Mouse (Mus musculus): ENCODE data around the gene Sumo3.
A peak's percentile ranks its signal among the peaks of the same experiment; 100 is the strongest.

Sumo3 gene

DNA sequence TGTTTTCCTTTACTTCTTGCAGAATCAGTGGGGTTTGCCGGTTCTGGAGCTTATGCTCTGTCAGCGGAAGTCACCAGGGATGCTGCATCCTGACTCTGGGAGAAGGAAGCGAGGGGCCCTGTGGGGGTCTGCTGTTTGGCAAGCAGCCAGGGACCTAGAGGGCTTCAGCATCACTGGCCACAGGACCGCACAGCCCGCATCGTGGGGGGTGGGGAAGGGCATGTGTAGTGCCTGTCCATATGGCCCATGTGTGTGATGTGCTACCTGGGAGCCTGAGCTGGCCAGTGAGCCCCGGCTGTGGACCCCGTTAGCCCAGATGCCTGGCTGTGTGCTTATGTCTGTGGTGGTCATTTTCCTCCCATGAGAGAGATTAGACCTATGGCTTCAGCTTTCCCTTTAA is 16.1 kb upstream of the Sumo3 start:
- no peak for DNase-seq

DNA sequence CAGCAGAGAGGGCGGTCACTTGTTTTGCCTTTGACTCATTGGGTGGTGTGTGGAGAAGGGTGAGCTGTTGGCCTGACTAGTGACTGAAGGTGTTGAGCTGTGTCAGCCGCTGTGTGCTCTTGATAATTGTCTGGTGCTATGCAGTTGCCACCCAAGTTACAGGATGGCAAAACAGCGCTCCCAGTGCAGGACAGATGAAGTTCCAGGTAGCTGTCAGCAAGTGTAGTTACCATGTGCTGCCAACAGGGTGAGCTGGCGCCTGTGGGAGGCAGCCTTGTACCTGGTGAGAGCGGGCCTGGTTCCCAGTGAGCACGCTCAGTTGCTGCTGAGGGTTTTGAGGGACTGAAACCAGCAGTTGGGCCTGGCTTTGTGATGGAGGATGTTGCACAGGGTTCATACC is 15.1 kb upstream of the Sumo3 start:
- peak; percentile 47 to 51 for DNase-seq

DNA sequence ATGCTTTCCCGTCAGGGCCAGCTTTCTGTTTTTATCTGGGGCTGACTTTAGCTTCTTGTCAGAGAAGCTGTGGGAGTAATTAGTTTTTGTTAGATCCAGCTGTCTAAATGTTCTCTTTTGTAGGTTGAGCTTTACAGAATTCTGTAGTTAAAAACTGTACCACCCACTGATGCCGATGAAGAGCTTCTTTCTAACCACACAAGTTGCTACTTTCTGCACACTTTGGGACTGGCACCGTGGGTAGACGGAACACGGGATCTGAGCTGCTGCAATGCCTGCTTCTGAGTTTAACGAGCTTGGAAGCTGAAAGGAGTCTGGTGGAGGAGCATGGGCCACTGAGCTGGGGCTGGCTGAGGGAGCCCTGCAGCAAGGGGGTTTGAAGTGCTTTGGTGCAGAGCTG is 14.4 kb upstream of the Sumo3 start:
- DNase-seq: no peak

DNA sequence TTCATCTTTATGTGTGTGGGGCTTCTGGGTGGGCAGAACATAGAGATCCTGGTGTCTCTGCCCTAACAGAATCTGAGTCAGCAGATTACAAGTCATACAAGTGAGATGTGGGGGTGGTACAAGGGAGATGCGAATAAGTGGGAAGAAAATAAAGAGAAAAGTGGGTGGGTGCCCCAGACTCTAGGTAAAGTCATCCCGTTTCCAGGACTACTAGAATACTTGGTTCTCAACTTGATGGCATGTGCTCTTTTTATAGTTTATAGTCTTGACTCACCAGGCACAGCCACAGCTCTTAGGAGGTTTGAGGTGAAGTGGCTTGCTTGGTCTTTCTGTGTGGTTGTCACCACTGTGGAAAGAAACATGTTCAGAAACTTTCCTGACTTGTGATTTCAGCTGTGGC is 9.8 kb upstream of the Sumo3 start:
- no peak for DNase-seq

DNA sequence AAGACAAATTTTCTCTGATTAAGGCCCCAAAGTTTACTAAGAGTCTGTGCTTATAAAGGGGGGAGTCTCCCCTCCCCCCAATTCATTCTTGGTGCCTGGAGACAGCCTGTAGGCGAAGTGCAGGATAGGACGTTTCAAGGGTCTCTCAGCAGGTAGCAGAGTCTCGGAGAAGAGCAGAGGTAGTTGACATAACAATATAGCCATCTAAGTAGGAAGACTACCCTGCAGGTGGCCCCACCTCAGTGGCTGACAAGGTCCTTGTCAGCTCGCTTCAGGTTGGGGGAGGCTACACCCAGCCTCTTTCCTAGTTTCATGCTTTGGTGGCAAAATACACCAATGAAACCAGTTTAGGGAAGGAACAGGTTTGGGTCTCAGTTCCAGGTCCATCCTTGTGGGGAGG is 2.9 kb upstream of the Sumo3 start:
- DNase-seq: no peak

DNA sequence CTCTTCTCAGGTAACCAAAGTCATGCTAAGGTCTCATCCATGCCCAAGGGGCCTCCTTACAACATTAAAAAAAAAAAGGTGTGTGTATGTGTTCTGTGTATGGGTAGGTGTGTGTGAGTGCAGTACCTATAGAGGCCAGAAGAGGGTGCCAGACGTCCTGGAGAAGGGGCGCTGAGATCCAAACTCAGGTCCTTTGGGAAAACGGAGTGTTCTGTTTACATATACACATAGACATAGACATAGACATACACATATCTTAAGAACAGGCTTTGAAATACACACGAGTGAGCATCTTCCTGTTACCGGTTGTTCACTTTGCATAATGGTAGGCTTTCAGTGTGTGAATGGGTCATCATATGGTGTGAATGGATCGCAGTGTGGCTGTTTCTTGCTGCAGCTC is 1.8 kb upstream of the Sumo3 start:
- no peak for DNase-seq

DNA sequence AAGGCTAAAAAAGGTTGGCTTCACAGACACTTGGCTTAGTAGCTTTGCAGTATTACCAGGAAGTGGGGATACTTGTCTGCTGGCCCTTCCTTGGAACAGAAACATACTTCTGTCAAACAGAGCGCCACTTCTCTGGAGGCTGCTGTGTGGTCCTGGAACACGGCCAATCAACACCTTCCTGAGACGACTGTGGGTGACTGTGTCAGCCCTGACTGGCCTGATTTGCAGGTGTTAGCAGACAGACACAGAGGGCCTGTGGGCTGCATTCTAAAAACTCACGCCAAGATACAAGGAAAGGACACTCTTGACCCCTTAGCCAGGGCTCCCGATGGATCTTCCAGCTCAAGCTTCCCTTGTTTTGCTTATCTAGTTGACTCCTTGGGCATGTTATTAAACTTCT is 939 bp upstream of the Sumo3 start:
- no peak for DNase-seq

DNA sequence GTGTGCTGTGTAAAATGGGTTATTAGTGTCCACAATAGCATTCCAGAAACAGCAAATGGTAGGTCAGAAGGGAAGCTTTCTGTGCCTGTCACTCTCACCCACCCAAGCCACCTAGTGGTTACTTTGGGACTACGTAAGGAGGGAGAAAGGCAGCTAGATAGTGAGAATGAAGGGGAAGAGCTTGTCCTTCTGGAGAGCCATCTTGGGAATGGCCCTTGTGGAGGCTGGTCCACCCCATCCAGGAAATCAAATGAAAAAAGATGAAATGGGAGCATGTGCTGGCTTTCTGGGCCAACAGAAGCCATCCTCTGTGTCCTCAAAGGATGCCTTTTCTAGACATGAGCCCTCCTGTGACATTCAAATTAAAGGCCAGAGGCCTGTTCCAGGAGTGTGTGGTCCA is 529 bp upstream of the Sumo3 start:
- no peak for DNase-seq

DNA sequence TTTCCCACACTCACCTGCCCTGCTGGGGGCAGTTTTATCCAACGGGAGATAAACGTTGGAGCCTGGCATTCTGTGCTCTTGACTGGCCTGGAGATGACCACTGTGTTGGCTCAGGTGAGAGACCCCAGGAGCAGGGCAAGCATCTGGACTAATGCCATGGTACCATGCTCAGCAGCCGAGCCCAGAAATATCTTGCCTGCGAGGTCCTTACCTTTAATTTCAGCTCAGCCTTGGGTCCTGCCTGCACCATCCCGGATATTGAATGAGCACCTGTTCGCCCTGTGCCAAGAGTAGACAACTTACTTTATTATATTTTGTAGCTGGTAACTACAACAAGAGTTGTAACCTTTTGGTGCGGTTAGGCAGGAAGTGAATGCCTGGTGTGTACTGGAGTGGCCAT is 958 bp downstream of the Sumo3 start:
- DNase-seq: no peak

DNA sequence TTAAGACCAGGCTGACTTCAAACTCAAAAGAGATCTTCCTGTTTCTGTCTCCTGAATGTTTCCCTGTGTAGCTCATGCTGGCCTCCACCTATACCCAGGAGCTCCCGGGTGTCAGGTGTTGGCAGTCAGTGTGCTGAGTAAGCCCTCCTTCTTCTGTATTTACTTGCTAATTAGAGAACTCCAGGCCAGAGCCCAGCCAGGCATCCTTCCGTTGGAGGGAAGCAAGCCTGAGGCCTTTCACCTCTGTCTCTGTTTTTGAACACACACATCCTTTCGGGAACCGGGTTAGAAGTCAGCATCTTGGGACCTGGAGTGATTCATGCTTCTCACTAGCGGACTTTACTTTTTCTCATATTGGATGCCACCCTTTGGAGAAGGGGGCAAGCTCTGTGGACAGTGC is 1.5 kb downstream of the Sumo3 start:
- DNase-seq: no peak

DNA sequence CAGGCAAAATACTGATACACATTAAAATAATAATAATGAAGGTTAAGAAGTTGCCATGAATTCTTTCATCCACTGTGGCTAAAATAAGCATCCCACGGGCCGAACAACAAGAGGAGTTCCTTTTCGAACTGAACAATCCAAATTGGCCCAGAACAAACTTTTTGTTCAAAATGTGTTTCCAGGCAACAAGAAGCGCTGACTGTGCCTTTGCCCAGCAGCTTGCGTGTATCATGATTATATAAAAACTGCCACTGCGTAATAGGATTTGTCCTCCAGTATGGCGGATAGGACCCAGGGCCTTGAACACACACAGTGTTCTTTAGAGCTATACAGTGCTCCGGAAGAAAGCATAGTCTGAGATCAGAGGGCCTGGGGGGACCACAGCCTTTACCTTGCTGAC is 2.7 kb downstream of the Sumo3 start:
- no peak for DNase-seq

DNA sequence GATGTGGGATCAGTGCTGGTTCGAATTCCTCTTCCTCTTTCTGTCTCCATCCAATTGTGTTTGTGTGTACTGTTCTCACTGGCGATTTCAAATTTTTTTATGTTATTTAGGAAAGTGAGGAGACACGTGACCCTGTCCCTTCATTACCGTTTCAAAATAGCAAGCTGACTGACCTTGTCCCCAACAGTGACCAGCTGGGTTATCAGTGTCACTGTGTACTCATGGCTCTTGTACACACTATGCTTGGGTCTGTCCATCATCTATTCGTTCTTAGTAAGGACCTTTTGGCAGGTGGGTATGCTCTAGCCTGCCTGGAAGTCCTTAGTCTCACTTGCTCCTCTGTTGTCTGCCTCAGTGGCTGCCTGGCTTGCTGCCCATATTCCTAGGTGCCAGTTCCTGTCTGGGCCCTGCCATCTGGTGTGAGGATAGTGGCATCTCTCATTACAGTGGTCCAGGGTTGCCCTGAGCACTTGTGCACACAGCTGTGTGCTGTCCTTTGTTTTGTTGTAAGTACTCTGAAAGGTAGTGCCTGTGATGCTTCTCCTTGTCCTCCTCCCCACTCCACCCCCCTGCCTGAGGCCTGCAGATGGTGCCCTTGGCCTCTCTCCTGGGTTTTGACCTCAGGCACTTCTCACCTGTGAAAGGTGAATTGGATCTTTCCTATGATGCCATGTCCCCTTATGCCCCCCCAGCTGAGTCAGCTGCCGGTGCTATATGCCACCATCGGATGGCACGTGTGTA is 4.5 kb downstream of the Sumo3 start:
- no peak for DNase-seq

DNA sequence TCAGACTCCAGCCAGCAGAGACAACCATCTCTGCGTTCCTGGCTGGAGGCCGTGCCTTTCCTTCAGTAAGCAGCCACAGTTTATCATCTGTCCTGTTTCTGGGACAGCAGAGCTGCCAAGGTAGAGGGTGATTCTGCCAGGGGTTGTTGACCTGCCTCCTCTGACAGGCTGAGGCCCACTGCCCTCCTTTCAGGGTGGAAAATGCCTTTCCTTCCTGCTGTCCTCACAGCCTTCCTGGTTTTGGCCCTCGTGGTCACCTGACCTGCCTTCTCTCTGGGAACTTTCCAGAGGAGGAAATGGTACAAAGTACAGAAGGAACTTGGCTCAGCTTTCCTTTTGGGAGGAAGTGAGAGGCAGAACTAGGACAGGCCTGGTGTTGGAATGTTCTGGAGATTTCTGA is 7.5 kb downstream of the Sumo3 start:
- DNase-seq: no peak

DNA sequence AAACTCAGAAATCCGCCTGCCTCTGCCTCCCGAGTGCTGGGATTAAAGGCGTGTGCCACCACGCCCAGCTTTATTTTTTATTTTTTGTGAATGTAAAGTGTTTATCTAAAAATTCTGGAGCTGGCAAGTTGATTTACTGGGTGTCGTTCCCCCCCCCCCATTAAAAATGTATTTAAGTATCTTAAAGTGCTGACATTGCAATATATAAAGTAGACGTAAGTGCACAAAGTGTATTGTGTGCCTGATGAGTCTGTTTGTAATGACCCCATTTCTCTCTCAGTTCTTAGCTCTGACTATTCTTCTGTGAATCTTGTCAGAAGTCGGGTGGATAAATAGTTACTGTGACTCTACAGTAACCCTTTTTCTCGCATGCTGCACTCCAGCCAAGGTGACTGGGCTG is 9.8 kb downstream of the Sumo3 start:
- DNase-seq: no peak

DNA sequence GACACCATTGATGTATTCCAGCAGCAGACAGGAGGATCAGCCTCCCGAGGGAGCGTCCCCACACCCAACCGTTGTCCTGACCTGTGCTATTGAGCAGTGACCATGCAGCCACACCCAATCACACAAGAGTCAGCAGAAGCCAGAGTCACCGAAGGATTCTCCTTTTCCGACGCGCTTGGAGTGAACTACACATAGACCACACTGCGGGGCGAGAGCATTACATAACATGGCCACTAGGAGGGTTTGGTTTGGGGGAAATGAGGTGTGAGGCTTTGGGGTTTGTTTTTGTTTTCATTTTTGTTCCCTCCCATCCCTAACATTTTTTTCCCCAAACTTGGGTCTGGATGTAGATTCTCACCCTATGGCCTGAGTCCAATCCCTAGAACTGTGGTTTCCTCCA is 10.3 kb downstream of the Sumo3 start:
- DNase-seq: no peak

DNA sequence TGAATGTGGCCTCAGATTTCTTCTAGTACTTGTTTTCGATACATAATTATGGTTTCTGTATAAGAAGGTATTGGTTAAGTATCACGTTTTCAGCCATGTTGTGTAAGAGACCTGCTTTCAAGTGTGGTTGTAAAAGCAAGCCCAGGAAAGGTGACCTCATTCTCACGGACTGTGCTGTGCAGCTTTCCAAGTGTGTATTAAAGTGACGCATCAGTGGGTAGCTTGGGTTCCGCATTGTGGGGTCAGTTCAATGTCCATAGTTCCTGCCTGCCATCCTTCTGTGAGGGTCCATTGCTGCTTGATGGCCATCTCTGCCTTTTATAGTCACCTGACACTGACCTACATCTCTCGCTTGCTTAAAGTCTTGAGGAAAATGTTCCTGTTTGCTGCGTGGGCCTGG is 11.0 kb downstream of the Sumo3 start:
- DNase-seq: no peak

DNA sequence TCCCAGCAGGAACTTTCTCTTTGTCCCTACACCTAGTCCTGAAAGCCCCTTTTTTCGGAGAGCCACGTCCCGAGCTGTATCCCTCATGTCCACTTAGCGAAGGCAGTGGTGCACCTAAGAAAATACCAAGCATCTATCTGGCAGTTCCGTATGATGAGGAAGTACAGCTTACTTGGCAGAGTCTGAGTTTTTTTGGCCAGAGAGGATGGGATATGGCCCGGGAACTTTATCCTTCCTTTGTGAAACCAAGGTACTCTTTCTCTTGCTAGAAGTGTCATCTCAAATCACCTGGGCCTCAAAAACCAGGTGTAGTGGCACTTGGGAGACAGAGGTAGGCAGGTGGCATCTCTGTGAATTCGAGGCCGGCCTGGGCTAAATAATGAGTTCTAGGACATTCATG is 15.6 kb downstream of the Sumo3 start:
- DNase-seq: no peak

DNA sequence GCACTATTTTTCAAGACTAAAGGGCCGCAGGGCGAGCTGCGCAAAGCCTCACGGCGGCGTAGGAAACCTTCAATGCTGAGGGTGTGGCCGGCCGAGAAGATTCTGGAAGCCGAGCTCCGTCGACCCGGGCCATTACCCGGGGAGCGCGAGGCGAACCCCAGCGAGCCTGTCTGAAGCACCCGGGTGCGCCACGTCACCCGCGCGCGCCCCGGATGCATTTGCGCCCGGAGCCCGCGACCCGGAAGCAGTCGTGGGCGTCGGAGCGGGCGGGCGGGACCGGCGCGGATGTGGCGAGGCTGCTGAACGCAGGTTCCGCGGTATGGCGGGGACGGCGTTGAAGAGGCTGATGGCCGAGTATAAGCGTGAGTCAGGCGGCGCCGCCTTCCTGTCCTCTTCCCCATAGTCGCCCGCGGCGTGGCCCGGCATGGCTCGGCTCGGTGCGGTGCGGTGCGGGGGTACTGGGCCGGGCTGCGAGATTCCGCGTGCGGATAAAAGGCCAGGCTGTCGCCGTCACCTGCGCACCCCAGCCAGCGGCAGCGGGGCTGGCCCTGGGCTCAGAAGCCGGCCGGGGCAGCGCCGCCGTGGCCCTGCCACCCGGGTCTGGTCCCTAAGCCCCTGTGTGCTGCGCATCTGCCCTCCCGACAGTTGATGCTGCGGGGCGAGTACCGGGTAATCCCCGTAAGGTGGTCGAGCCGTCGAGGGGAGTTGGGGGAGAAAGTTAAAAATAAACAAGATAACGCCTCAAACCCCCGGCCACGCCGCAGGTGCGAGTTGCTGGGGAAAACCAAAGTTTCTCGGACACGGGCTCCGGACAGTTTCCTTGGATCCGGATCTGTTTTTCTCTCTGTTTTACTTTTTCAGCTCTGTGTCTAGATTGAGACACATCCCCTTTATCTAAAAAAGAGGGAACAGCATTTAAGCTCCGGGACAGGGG is 16.4 kb downstream of the Sumo3 start, which contains the start of gene Ube2g2:
Gene Ube2g2 (plus strand): TSS at position 221 of the 934 bp plus-strand sequence.
- DNase-seq: peak; percentile 86 to 87

DNA sequence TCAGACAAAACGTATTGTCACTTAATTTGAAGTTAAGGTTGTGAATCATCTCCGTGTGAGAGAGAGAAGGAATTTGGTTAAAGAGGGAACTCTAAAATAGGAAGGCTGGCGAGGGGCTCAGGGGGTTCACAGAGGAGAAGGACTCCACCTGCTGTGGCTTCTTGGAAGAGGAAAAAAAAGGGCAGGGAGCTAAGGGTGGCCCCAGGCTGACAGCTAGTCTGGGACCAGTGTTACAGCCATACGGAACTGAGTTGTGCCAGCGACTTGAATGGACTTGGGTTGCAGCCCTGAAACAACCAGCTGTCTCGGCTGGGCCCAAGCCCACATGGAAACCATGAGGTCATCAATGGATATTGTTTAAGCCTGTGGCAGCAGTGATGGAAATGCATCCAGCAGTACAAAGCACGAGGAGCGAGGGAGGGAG is 17.2 kb downstream of the Sumo3 start:
- no peak for DNase-seq

DNA sequence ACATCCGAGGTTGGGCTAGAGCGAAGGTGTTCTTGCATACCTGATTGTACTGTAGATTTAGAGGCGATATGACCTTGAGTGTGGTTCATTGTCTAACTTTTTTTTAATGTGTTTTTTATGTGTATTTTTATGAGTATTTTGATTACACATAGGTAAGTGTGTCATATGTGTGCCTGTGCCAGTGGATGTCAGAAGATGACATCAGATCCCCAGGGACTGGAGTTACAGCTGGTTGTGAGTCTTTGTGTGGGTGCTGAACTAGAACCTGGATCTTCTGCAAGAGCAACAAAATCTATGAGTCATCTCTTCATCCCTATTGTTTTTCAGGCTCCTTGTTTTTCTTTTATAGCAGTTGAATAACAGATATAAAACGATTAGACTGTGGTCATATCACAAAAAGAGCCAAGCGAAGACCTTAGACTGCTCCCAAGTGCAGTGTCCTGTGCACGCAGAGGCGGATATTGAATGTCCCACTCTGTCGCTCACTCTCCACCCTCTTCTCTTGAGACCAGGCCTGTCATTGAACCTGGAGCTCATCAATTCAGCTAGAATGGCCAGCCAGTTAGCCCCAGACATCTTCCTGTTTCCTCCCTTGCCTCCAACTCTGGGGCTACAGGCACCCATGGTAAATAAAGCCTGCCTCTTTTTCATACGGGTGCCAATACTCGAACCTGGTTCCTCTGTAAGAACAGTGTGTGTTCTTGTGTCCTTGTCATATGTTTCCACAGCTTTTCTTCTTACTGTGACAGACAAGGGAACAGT is 17.9 kb downstream of the Sumo3 start:
- DNase-seq: no peak

DNA sequence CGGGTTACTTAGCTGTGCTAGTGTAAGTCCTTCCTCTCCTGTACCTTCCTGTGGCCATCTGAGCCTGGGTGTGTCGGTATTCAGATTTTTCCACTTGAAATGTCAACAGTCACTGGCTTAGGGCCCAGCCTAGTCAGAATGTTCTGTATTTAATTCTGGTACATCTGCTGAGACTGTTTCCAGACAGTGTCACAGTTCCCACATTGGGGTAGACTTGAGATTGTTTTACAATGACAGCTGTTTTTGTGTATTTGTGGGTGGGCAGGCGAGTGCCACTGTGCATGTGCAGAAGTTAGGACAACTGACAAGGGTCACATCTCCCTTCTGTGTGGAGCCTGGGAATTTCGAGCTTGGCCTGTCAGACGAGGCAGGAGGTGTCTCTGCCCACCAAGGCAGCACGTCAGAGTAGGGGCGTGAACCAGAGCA is 18.7 kb downstream of the Sumo3 start:
- DNase-seq: no peak

DNA sequence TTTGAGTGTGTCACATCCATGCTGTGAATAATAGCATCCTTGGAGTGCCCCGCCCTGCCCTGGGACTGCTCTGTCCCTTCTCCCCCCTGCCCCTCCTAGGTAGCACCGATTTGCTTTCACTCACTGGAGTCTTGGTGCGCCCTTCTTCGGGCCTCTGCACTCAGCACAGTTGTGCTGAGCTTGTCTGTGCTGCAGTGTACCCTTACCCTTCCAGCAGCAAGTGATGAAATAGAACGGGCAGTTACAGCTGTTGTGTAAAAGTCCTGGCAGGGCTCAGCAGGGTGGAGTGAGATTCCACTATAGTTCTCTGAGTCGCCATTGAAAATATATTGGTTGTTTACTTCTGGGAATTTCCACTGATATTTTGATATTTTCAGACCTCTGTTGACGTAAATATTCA is 20.1 kb downstream of the Sumo3 start:
- DNase-seq: no peak

DNA sequence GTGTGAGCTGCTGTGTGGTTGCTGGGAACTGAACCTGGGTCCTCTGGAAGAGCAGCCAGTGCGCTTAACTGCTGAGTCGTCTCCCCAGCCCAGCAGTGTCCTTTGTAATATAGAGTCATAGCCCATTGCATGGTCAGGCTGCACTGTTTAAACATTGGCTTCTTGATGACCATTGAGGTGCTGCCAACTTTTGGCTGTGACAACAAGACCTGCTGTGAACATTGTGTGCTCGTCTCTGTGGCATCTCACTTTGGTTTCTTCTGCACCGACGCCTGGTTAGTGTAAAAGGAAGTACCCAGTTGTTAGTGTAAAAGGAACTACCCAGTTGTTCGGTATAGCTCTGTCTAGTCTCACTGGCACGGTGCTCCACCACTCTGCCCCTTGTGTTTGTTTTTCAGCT is 20.7 kb downstream of the Sumo3 start:
- DNase-seq: no peak
